Mouse (Mus musculus): ENCODE measurements around the gene Gm20708.
A peak's percentile ranks its signal among the peaks of the same experiment; 100 is the strongest.

Gm20708 gene

GRCm38 (mm10) chr11:117870688-117871365 is 61.4 kb downstream of the Gm20708 start:
- DNase-seq (ENCODE audit: low spot score), result peak; percentile 92

DNA sequence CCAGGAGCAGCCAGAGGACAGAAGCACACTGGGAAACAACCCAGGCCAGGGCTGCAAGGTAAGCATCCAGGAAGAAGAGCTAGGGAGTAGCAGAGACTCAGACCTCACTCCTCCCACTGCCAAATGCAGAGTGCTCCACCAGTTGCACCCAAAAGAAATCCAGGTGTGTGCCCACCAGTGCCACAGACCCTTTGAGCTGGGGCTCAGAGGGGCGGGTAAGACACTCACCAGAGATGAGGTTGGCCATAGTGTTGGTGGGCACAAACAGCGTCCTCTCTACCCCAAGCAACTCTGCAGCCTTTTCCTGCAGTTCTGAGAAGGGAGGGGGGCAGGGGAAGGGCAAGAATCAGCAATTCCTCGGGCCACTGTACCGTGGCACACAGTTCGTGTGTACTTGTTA is 61.9 kb downstream of the Gm20708 start:
- DNase-seq (ENCODE audit: low spot score), result no peak

- DNase-seq (ENCODE audit: low spot score), result no peak
These were observed 62.6 kb downstream of the Gm20708 start for GRCm38 (mm10) chr11:117871911-117872584.

DNA sequence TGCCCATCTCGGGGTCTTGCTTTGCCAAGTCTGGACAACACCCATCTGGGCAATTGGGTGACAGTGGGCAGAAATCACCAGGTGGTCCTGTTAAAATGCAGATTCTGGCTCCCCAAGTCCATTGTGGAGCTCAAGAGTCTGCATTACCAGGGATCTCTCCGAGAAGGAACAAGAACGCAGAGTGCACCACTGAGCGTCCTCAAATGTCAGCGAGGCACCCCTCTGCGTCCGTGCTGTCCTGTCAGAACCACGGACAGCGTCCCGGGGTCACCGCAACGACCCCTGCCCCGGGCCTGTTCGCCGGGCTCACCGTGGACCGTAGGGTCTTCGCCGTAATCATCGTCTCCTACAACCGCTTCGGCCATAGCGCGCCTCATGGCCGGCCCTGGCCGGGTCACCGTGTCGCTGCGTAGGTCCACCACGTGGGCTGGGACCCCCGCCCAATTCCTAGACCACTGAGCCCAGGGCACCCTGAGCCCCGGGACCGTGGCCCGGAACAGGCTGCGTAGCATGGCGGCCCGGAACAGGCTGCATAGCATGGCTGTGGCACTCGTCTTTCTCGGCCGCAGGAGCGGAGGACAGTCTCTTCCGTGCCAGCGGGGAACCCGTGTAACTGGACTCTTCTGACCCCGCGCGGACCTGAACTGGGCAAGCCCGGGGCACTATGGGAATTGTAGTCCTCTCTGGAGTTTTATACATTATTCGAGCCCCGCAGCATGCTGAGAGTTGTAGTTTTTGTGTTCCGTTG is 63.6 kb downstream of the Gm20708 start, which contains the start of gene Tha1:
Gene Tha1 (minus strand): TSS at position 621 of the 748 bp plus-strand sequence.
- DNase-seq (ENCODE audit: low spot score), result peak; percentile 95

- no peak for DNase-seq (ENCODE audit: low spot score)
These were observed 65.0 kb downstream of the Gm20708 start for GRCm38 (mm10) chr11:117874419-117874818.

DNA sequence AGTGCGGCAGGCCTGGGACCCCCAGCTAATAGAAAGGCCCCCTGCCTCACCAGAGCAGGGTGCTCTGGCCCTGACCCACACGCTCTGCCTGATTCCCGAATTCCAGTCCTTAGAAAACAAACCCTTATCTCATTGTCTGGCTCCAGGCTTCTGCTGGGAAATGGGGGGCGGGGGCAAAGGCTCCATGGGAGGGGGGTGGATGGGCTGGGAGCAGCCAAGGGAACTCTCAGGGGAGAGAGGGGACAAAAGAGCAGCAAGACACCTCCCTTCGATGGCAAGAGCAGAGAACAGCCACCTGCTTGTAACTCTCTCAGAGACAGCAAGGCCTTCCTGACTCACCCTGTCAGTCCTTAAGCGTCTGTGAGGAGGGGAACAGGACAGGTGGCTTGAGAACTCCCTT is 66.2 kb downstream of the Gm20708 start:
- no peak for DNase-seq (ENCODE audit: low spot score)

DNA sequence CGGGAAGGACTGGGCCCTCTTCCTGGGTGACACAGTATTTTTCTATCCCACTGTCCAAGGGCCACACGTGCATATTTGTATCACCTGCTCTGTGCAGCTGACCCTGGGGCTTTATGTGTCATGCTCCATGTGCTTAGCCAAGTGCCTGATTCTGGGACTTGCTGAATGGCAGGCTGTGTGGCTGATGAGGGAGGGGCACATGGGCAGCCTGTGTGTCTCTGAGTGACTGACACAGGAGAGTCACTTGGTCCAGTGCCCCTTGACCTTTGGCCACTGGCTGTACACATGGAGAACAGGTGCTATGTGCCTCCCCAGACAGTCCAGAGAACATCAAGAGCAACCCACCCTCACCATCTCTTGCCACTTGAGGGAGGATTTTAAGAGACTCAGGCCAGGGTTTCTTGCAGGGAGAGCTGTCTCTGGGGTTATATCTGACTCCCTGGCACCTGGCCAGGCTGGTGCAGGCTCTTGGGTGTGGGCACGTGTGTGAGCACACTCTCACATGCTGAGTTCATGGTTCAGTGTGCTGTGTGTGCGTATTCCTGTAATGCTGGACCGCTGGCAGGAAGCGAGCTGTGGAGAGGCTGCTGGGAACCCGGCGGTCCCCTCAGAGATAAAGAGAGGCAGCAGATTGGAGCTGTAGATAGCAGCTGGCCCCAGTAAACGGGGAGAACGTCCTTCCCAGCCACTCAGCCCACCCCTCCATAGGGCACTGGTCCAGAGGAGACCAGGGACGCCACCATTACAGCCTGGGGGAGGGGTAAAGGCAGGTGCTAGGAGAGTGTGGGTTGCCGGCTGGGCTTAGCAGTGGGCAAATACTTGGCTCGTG is 68.7 kb downstream of the Gm20708 start:
- DNase-seq (ENCODE audit: low spot score), result no peak

DNA sequence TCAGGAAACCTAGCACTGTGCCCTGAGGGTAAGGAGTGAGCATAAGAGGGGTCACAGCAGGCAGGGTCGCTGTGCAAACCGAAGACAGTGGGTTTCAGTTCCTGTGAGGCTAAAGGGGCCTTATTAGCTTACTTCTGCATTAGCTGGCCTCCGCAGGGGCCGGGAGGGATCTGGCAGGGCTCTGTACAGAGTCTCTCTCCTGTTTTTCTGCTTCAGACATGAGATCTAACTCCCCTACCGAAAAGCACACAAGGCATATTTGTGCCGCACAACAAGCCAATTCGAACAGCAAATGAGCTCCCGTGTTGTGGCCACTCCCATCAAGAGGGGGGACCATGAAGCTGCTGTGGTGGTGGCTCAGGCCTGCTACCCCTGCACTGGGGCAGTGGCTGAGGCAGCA is 69.4 kb downstream of the Gm20708 start:
- no peak for DNase-seq (ENCODE audit: low spot score)

DNA sequence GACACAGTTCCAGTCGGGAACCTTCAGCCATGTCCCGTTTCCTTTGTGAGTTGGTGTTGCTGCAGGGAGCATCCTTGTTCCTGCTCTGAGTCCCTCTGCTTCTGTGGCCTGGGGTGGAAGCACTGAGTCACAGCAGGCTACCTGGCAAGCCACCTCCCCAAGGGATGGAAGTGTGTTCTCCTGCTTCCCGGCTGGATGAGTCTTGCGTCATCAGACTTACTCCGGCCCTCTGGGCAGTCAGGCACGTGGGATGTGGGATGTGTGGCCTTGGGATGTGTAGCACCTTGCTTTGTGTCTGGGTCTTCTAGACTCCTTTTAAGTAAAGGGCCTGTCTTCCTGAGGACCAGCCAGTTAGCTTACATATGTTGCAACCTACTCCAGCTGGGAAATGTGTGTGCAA is 70.2 kb downstream of the Gm20708 start:
- DNase-seq (ENCODE audit: low spot score), result no peak

DNA sequence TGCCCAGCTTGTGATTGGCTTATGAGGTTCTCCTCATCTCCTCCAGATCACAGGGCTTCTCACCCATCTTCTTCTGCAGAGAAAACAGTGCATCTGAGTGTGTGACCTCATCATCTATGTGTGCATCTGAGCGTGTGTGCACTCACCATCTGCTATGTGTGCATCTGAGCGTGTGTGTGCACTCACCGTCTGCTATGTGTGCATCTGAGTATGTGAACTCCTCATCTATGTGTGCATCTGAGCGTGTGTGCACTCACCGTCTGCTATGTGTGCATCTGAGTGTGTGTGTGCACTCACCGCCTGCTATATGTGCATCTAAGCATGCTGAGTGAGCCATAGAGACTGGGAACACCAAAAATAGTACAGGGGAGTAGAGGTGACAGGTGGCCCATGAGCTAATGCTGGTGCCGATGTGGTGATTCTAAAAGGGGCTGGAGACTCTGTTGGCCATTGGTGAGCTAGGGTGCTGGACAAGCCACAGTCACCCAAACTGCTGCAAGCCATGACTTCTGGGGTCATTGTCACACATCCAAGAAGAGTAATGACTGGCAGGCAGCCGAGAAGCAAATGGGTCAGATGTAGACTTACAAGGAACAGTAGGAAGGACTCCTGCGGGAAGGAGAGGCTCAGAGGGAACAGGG is 71.0 kb downstream of the Gm20708 start:
- no peak for DNase-seq (ENCODE audit: low spot score)

DNA sequence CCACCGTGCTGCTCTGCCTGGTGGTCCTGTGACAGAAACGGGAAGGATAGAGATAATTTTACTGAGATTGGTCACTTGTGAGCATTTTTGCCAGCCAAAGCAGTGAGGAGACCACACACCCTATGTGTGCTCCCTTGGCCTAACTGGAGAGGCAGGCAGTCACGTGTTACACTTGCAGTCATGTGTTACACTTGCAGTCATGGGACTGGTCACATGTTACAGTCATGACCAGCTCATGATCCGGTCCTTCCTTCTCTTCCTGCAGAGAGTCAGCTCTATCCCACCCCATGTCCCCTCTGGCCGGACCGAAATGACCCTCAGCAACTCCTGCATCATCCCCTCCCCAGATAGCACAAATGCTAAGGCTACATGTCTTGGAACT is 71.5 kb downstream of the Gm20708 start:
- no peak for DNase-seq (ENCODE audit: low spot score)

GRCm38 (mm10) chr11:117881787-117882186 is 72.3 kb downstream of the Gm20708 start:
- no peak for DNase-seq (ENCODE audit: low spot score)

DNA sequence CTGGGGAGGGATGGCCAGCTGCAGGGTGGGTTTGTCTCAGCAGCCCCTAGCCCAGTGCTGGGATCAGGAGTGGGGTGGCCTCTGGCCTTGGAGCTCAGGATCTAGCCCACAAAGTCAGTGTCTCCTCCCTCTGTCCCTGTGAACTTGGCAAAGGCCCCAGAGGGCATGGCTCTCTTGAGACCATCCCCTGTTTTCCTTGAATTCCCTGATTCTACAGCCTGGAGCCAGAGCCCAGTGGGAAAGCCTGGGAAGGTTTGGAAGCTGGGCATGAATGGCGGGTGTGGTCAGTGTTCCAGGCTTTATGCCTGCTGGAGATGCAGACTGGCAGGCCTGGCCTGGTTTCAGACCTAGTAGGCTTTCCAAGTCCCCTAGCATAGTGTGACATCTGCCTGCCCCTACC is 72.7 kb downstream of the Gm20708 start:
- no peak for DNase-seq (ENCODE audit: low spot score)

DNA sequence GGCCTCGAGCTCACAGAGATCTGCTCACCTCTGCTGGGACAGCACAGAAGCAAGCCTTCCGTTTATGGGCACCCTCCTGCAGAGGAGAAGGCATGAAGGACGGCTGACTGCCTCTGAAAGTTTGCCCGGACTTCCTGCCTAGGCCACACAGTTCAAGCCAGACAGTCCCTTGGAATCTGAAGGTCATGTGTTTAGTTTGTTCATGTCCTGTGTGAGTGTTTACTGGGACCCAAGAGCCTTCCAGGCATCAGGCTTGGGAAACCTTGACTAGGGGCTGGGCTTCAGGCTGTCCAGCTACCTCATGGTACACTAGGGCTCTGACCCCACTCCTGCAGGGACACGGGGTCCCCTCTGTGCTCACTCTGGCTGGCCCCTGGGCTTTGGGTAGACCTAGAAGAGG is 76.5 kb downstream of the Gm20708 start:
- no peak for DNase-seq (ENCODE audit: low spot score)

- DNase-seq (ENCODE audit: low spot score), result no peak
These were observed 78.8 kb downstream of the Gm20708 start for GRCm38 (mm10) chr11:117888168-117888852.

GRCm38 (mm10) chr11:117888853-117889822 is 79.7 kb downstream of the Gm20708 start:
- DNase-seq (ENCODE audit: low spot score), result peak; percentile 61

Measured in embryo, embryonic 10.5 days (tissue).